Mouse (Mus musculus) stomach, embryonic 15.5 days (tissue): ENCODE data around the gene Rom1. TPM values are rescaled to one million over a fixed set of nuclear protein-coding genes. Genes with fewer than 3 reads are reported as not detected.
"Not testable (repeated sequence)": the region's sequence is repeated elsewhere in the genome, so short reads cannot be mapped to it uniquely, and the experiment has no call there.

Experiments
- ATAC-seq: fragments of 200-750 bp; cut with Nextera tagmentation; 2 replicates; pipeline ENCODE4 v1.8.0; 2017; ENCODE audit warnings: low read depth, moderate number of reproducible peaks, moderate TSS enrichment; ENCODE audit not compliant: insufficient read depth, low FRiP score
- H3K27ac ChIP-seq: fragments of 300-500 bp; sonication (generic); 2 replicates; pipeline ENCODE4 v1.5.1; 2015; ENCODE audit warnings: mild to moderate bottlenecking, inconsistent platforms
- H3K27me3 ChIP-seq: fragments of 300-500 bp; sonication (generic); replicated peaks from 2 replicates; pipeline ENCODE4 v1.6.1; 2015; ENCODE audit warnings: inconsistent platforms
- H3K36me3 ChIP-seq: fragments of 300-500 bp; sonication (generic); 2 replicates; pipeline ENCODE4 v1.6.1; 2015; ENCODE audit warnings: inconsistent platforms
- H3K4me1 ChIP-seq: fragments of 300-500 bp; sonication (generic); 2 replicates; pipeline ENCODE4 v1.6.1; 2015; ENCODE audit warnings: inconsistent platforms
- H3K4me2 ChIP-seq: fragments of 300-500 bp; sonication (generic); 2 replicates; pipeline ENCODE4 v1.6.1; 2015; ENCODE audit warnings: mild to moderate bottlenecking, inconsistent platforms
- H3K4me3 ChIP-seq: fragments of 300-500 bp; sonication (generic); replicated peaks from 2 replicates; pipeline ENCODE4 v1.5.1; 2015; ENCODE audit warnings: inconsistent platforms
- H3K9ac ChIP-seq: fragments of 300-500 bp; sonication (generic); 2 replicates; pipeline ENCODE4 v1.6.1; 2015; ENCODE audit warnings: inconsistent platforms
- H3K9me3 ChIP-seq: fragments of 300-500 bp; sonication (generic); 2 replicates; pipeline ENCODE4 v1.6.1; 2016; ENCODE audit warnings: inconsistent platforms
- WGBS: fragments of 180-500 bp; shearing (Covaris S2); methylation state at CpG from one replicate; pipeline ENCODE4 v1.1.7; 2015; 5-methylcytosine and 5-hydroxymethylcytosine counted together
- polyA plus RNA-seq: library from polyadenylated mRNA; unstranded; fragments of >200 nt; fragmentation: Nextera tagmentation; extraction: Ambion mirVana; gene quantifications from 2 replicates; pipeline ENCODE4 v1.2.1, GENCODE M21; 2015

Rom1 gene
- polyA plus RNA-seq, 1 experiment from 2014 or later, result 3.4 TPM

GRCm38 (mm10) chr19:8920073-8920736 lies 9.0 kb downstream of the Rom1 start, which contains the start of gene B3gat3:
Gene B3gat3, plus strand, starts transcription at chr19:8920374.
- 3% methylated on average over 49 of the region's 50 CpGs for WGBS

GRCm38 (mm10) chr19:8919684-8920072 lies 9.5 kb downstream of the Rom1 start:
- Histone ChIP-seq H3K27me3 (no peaks in the 10 kb centered on the region), H3K4me1 (peaks cover 12% of the 10 kb centered on the region; the same call in 1 of the 2 replicates), H3K4me2 (peak overlapping the region; percentile 65), H3K36me3 (peaks cover 24% of the 10 kb centered on the region), H3K4me3 (peak overlapping the region; percentile 79), H3K27ac (peak overlapping the region; percentile 89), H3K9ac (no peak overlapping the region), H3K9me3 (no peaks in the 10 kb centered on the region)
- WGBS, result 62% methylated on average over 6 of the region's 6 CpGs
- no peak for ATAC-seq

More at GRCm38 (mm10) chr19:8920073-8920736, 9.0 kb downstream of the Rom1 start, which contains the start of gene B3gat3:
- no peaks in the 10 kb centered on the region for H3K27me3 ChIP-seq
- peaks cover 12% of the 10 kb centered on the region; the same call in 1 of the 2 replicates for H3K4me1 ChIP-seq
- H3K4me2 ChIP-seq, result peak within 1 kb of the TSS; percentile 65
- peaks cover 19% of the 10 kb centered on the region for H3K36me3 ChIP-seq
- H3K27ac ChIP-seq, result peak within 1 kb of the TSS; percentile 89
- H3K9ac ChIP-seq, result peak within 1 kb of the TSS; percentile 64
- H3K4me3 ChIP-seq, result peak within 1 kb of the TSS; percentile 79
- ATAC-seq, result peak; percentile 97
- H3K9me3 ChIP-seq, result no peaks in the 10 kb centered on the region

DNA sequence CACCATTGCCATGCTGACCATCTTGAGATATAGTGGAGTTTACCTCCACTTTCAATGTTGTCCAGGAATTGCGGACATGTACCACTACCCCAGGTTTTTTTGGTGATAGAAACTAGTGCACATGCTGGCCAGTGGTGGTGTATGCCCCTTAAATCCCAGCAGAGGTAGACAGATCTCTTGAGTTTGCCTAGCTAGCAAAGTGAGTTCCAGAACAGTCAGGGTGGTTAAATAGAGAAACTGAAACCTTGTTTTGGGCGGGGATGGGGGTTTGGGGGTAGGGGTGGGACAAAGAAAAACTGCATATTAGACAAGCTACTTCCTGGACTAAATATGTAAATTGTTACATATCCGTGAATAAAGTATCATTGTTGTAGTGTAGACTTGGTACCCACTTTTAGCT lies 10.2 kb downstream of the Rom1 start:
- no peaks in the 10 kb centered on the region for H3K27me3 ChIP-seq
- no peaks in the 10 kb centered on the region for H3K9me3 ChIP-seq
- no peak overlapping the region for H3K9ac ChIP-seq
- peaks cover 31% of the 10 kb centered on the region for H3K36me3 ChIP-seq
- no peak overlapping the region for H3K27ac ChIP-seq
- no peak for ATAC-seq
- WGBS, result 88% methylated on average over 3 of the region's 3 CpGs
- H3K4me1 ChIP-seq, result peaks cover 12% of the 10 kb centered on the region; the same call in 1 of the 2 replicates
- H3K4me2 ChIP-seq, result no peak overlapping the region
- no peak overlapping the region for H3K4me3 ChIP-seq

DNA sequence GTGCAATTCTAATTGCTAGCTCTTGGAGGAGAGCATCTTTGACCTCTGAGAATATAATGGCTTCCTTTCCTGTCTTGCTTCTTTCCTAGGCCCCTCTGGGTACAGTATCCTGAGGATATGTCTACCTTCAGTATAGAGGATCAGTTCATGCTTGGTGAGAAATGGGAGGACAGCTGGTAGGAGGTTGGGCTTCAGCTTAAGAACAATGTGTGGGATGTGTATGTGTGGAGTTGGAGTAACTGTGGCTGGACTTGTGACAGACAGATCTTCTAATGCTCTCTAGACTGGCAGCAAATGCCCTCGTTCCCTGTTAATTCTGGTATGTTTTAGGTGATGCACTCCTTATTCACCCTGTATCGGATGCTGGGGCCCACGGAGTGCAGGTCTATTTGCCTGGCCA lies 14.9 kb downstream of the Rom1 start:
- ATAC-seq, result no peak
- peaks cover 73% of the 10 kb centered on the region for H3K36me3 ChIP-seq

GRCm38 (mm10) chr19:8911810-8912209 lies 17.3 kb downstream of the Rom1 start:
- 87% methylated on average over 5 of the region's 5 CpGs for WGBS
- Histone ChIP-seq H3K36me3 (peaks cover 94% of the 10 kb centered on the region), H3K4me1 (no peaks in the 10 kb centered on the region), H3K27me3 (no peaks in the 10 kb centered on the region), H3K4me3 (no peak overlapping the region), H3K9me3 (no peaks in the 10 kb centered on the region), H3K4me2 (no peak overlapping the region), H3K27ac (no peak overlapping the region), H3K9ac (no peak overlapping the region)
- ATAC-seq, result no peak

More for the DNA sequence above, 14.9 kb downstream of the Rom1 start:
- H3K4me1 ChIP-seq, result no peaks in the 10 kb centered on the region
- no peak overlapping the region for H3K4me2 ChIP-seq
- H3K9ac ChIP-seq, result no peak overlapping the region
- H3K9me3 ChIP-seq, result no peaks in the 10 kb centered on the region
- H3K27ac ChIP-seq, result no peak overlapping the region
- H3K27me3 ChIP-seq, result no peaks in the 10 kb centered on the region
- H3K4me3 ChIP-seq, result no peak overlapping the region
- 90% methylated on average over 3 of the region's 3 CpGs for WGBS

DNA sequence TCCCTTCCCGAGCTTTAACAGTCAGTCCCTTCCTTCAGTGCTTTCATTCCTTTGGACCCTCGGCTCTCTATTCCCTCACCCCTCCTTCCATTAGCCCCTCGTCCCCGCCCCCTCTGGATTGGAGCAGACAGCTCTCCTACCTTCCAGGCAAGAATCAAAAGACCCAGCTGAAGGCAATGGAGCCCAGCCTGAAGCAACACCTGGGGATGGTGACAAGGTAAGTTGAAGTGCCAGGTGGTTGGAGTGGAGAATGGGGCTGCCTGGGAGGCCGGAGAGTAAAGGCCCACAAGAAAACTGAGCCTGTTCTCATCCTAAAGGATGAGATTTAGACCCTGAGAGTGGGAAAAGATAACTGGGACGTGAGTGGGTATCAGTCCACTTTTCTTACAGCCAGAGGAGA lies 20.6 kb downstream of the Rom1 start:
- H3K4me3 ChIP-seq, result no peak overlapping the region
- WGBS, result 85% methylated on average over 6 of the region's 6 CpGs
- H3K4me2 ChIP-seq, result no peak overlapping the region
- ATAC-seq, result no peak
- no peaks in the 10 kb centered on the region for H3K27me3 ChIP-seq
- no peaks in the 10 kb centered on the region for H3K4me1 ChIP-seq
- H3K9me3 ChIP-seq, result no peaks in the 10 kb centered on the region
- H3K36me3 ChIP-seq, result peaks cover 78% of the 10 kb centered on the region
- H3K27ac ChIP-seq, result no peak overlapping the region
- no peak overlapping the region for H3K9ac ChIP-seq

- H3K9ac ChIP-seq, result no peak overlapping the region
- H3K4me1 ChIP-seq, result peaks cover 8% of the 10 kb centered on the region
- no peaks in the 10 kb centered on the region for H3K9me3 ChIP-seq
- H3K36me3 ChIP-seq, result peaks cover 45% of the 10 kb centered on the region
- 92% methylated on average over 5 of the region's 5 CpGs for WGBS
- H3K27ac ChIP-seq, result no peak overlapping the region
- no peak for ATAC-seq
- no peak overlapping the region for H3K4me2 ChIP-seq
- H3K27me3 ChIP-seq, result no peaks in the 10 kb centered on the region
- no peak overlapping the region for H3K4me3 ChIP-seq
Observed at GRCm38 (mm10) chr19:8903412-8903811, 25.7 kb downstream of the Rom1 start.

DNA sequence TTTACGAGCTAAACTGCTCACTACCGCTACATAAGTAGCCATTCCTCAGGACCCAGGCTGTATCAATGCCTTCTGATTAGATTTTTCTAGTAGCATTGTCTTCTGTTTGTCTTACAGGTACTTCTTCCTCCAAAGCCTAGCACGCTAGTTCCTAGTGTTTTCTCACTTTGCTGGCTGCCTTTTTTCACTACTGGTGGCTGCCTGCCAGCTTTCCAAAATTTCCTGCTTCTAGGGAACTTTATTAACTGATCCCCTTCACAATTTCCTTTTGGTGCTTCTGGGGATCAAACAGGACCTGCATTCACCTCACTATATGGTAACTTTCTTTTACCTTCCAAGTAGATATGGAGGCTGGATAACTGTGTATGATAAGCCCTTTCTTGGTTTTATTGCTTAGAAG lies 30.1 kb downstream of the Rom1 start:
- Histone ChIP-seq H3K27me3 (no peaks in the 10 kb centered on the region), H3K4me1 (peaks cover 27% of the 10 kb centered on the region), H3K4me2 (peak overlapping the region; percentile 69), H3K9me3 (no peaks in the 10 kb centered on the region), H3K36me3 (peaks cover 29% of the 10 kb centered on the region), H3K9ac (peak overlapping the region; percentile 35), H3K4me3 (peak overlapping the region; percentile 66), H3K27ac (no peak overlapping the region)
- ATAC-seq, result no peak
- WGBS, result 26% methylated on average over 3 of the region's 3 CpGs

DNA sequence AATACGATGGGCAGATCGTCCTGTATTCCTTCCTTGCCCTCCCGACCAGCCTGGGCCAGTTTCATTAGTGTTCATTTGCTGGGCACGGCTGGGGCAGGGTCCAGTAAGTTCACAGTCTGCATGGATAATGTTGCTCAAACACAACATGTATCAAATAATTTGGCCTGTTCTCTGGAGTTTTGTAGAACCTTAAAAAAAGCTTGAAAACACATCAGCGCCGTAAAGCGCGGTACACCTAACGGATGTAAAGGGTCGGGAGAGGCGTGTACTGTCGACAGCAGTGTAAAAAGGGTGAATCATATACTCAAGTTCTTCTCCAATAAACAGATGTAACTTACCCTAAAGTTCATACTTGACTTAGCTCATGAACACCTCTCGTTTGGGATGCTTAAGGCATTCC lies 30.6 kb downstream of the Rom1 start:
- ATAC-seq, result no peak
- Histone ChIP-seq H3K4me3 (peak overlapping the region; percentile 66), H3K27ac (peak overlapping the region; percentile 92), H3K27me3 (no peaks in the 10 kb centered on the region), H3K36me3 (peaks cover 25% of the 10 kb centered on the region), H3K4me2 (peak overlapping the region; percentile 69), H3K4me1 (peaks cover 32% of the 10 kb centered on the region), H3K9ac (peak overlapping the region; percentile 84), H3K9me3 (no peaks in the 10 kb centered on the region)
- 3% methylated on average over 13 of the region's 13 CpGs for WGBS

DNA sequence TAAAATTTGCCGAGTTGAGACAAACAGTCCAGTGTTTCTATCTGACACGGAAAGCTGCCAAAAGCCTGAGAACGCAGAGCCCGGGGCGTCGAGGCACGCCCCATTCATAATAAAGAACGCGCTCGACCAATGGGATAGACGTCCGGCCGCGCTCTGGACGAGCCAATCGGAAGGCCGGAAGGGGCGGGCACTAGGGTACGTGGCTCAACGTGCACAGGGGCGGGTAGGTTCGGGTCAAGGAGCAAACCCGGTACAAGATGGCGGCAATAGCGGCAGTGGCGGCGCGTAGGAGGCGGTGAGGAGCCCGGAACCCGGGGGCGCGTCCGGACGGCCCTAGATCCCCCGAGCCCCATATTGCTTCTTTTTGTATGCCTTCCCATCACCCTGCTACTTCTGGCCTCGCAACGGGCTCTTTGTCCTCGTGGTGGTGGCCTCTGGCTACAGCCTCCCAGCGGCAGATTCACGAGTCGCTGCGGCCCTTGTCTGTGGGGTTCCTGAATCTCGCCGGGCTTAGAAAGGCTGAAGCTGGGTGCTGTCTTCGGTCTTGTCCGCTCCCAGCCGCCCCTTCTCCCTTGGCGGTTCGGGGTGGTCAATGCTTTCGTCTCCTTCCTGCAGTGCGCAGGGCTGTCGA lies 31.2 kb downstream of the Rom1 start, which contains the start of gene Ganab:
TSS of gene Ganab (plus strand) at position 207 of the 631 bp plus-strand sequence.
- Histone ChIP-seq H3K4me1 (peaks cover 33% of the 10 kb centered on the region), H3K27me3 (no peaks in the 10 kb centered on the region), H3K27ac (peak within 1 kb of the TSS; percentile 92), H3K36me3 (peaks cover 21% of the 10 kb centered on the region), H3K9me3 (no peaks in the 10 kb centered on the region), H3K4me2 (peak within 1 kb of the TSS; percentile 69), H3K4me3 (peak within 1 kb of the TSS; percentile 66), H3K9ac (peak within 1 kb of the TSS; percentile 84)
- peak; percentile 99 for ATAC-seq
- under 1% methylated on average over 53 of the region's 53 CpGs for WGBS

DNA sequence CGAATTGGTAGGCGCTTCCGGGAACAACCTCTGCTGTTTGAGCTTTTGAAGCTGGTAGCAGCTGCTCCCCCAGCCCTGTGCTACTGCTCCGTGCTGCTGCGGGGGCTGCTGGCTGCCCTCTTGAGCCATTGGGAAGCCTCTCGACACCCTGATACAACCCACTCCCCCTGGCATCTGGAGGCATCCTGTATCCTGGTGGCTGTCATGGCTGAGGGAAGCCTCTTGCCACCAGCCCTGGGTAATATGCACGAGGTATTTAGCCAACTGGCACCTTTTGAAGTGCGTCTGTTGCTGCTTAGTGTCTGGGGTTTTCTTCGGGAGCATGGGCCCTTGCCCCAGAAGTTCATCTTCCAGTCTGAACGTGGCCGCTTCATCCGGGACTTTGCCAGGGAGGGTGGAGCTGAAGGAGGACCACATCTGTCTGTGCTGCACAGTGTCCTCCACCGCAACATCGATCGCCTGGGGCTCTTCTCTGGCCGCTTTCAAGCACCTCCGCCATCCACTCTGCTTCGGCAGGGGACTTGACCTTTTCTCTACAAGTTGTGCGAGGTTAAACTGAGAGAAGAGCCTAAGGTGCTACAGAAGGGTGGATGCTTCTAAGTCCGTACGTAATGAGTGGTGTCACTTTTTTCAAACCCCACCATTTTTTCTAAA lies 31.8 kb downstream of the Rom1 start:
- H3K4me1 ChIP-seq, result peaks cover 33% of the 10 kb centered on the region
- not testable (repeated sequence) for H3K9me3 ChIP-seq, H3K27me3 ChIP-seq
- H3K4me3 ChIP-seq, result peak overlapping the region; percentile 66
- peak overlapping the region; percentile 60 for H3K4me2 ChIP-seq
- H3K36me3 ChIP-seq, result peaks cover 17% of the 10 kb centered on the region
- whole genome bisulfite sequencing, result 22% methylated on average over 21 of the region's 21 CpGs
- peak overlapping the region; percentile 55 for H3K9ac ChIP-seq
- ATAC-seq, result peak; percentile 28
- H3K27ac ChIP-seq, result peak overlapping the region; percentile 91

GRCm38 (mm10) chr19:8896231-8896630 lies 32.9 kb downstream of the Rom1 start:
- not testable (repeated sequence) for H3K4me2 ChIP-seq

More at GRCm38 (mm10) chr19:8896231-8896630, 32.9 kb downstream of the Rom1 start:
- not testable (repeated sequence) for H3K27me3 ChIP-seq, H3K9me3 ChIP-seq, ATAC-seq, H3K27ac ChIP-seq, H3K9ac ChIP-seq, H3K4me3 ChIP-seq
- WGBS, result 83% methylated on average over 5 of the region's 5 CpGs
- Histone ChIP-seq H3K4me1 (peaks cover 33% of the 10 kb centered on the region), H3K36me3 (peaks cover 13% of the 10 kb centered on the region)
